Mouse (Mus musculus): ENCODE results near the gene Gm20605. TPM values are rescaled to one million over a fixed set of nuclear protein-coding genes. Genes with fewer than 3 reads are reported as not detected.
A peak's percentile ranks its signal among the peaks of the same experiment; 100 is the strongest.
"Not testable (repeated sequence)": the region's sequence is repeated elsewhere in the genome, so short reads cannot be mapped to it uniquely, and the experiment has no call there.

Gene Gm20605
- total RNA-seq, 2 experiments from 2014 or later, result 3.9 to 4.9 TPM

GRCm38 (mm10) chr5:137610548-137611244 is 18.3 kb upstream of the Gm20605 start:
- intact Hi-C loops (cut with DNase I), result no loop called here
- DNase-seq, result peak; percentile 72 to 79

- intact Hi-C loops (cut with DNase I), result no loop called here
- peak; percentile 59 to 71 for DNase-seq
Observed at GRCm38 (mm10) chr5:137611245-137611602, 17.8 kb upstream of the Gm20605 start.

GRCm38 (mm10) chr5:137613076-137613475 is 15.9 kb upstream of the Gm20605 start:
- DNase-seq, result peak in 1 of 2 experiments; percentile 11
- intact Hi-C loops (cut with DNase I), result no loop called here

- DNase-seq, result peak in 1 of 2 experiments; percentile 27
- intact Hi-C loops (cut with DNase I), result no loop called here
Observed at GRCm38 (mm10) chr5:137613550-137613949, 15.4 kb upstream of the Gm20605 start, which contains the start of gene Pcolce. Gene Pcolce (minus strand): TSS chr5:137613784.

- DNase-seq; intact Hi-C loops (cut with DNase I): not testable (repeated sequence)
Observed at GRCm38 (mm10) chr5:137614921-137615320, 14.1 kb upstream of the Gm20605 start.

- no peak for DNase-seq
- intact Hi-C loops (cut with DNase I), result no loop called here
Observed at GRCm38 (mm10) chr5:137615347-137615746, 13.6 kb upstream of the Gm20605 start.

GRCm38 (mm10) chr5:137623937-137624530 is 4.9 kb upstream of the Gm20605 start:
- intact Hi-C loops (cut with DNase I), result no loop called here
- no peak for DNase-seq

GRCm38 (mm10) chr5:137627991-137628390 is 984 bp upstream of the Gm20605 start:
- intact Hi-C loops (cut with DNase I), result loop anchor here (1.0 to 5.0 kb wide), 2 partner anchors 27 to 41 kb away; partner anchors contain the start of gene Mospd3
- no peak for DNase-seq

- DNase-seq, result no peak
- intact Hi-C loops (cut with DNase I), result loop anchor here (5.0 kb wide), 1 partner anchor 42 kb away; no protein-coding TSS in a partner anchor
Observed at GRCm38 (mm10) chr5:137629306-137629721, 339 bp downstream of the Gm20605 start.

- intact Hi-C loops (cut with DNase I), result loop anchor here (5.0 kb wide), 1 partner anchor 43 kb away; no protein-coding TSS in a partner anchor
- DNase-seq, result no peak
Observed at GRCm38 (mm10) chr5:137629906-137630545, 1.1 kb downstream of the Gm20605 start.

GRCm38 (mm10) chr5:137630602-137631001 is 1.6 kb downstream of the Gm20605 start:
- DNase-seq, result peak; percentile 40 to 53

GRCm38 (mm10) chr5:137631171-137631570 is 2.2 kb downstream of the Gm20605 start:
- intact Hi-C loops (cut with DNase I), result no loop called here
- DNase-seq, result peak; percentile 42 to 58

More at GRCm38 (mm10) chr5:137630602-137631001, 1.6 kb downstream of the Gm20605 start:
- intact Hi-C loops (cut with DNase I), result no loop called here

- intact Hi-C loops (cut with DNase I), result no loop called here
- DNase-seq, result no peak
Observed at GRCm38 (mm10) chr5:137631591-137631990, 2.6 kb downstream of the Gm20605 start.

- no peak for DNase-seq
- intact Hi-C loops (cut with DNase I), result no loop called here
Observed at GRCm38 (mm10) chr5:137633397-137634084, 4.6 kb downstream of the Gm20605 start.

GRCm38 (mm10) chr5:137639472-137639871 is 10.5 kb downstream of the Gm20605 start:
- intact Hi-C loops (cut with DNase I), result no loop called here
- DNase-seq, result no peak

- intact Hi-C loops (cut with DNase I), result no loop called here
- peak in 1 of 2 experiments; percentile 44 for DNase-seq
Observed at GRCm38 (mm10) chr5:137641054-137641453, 12.1 kb downstream of the Gm20605 start, which contains the start of gene Sap25. Gene Sap25 (plus strand): TSS chr5:137641334.

- DNase-seq, result no peak
Observed at GRCm38 (mm10) chr5:137642886-137643285, 13.9 kb downstream of the Gm20605 start.

GRCm38 (mm10) chr5:137644484-137644883 is 15.5 kb downstream of the Gm20605 start:
- intact Hi-C loops (cut with DNase I), result no loop called here
- DNase-seq, result no peak

More at GRCm38 (mm10) chr5:137642886-137643285, 13.9 kb downstream of the Gm20605 start:
- intact Hi-C loops (cut with DNase I), result no loop called here

GRCm38 (mm10) chr5:137645091-137645651 is 16.2 kb downstream of the Gm20605 start:
- DNase-seq, result no peak
- intact Hi-C loops (cut with DNase I), result no loop called here

- peak in 1 of 2 experiments; percentile 37 for DNase-seq
- intact Hi-C loops (cut with DNase I), result no loop called here
Observed at GRCm38 (mm10) chr5:137645652-137646091, 16.7 kb downstream of the Gm20605 start, which contains the start of gene Irs3. Gene Irs3 (minus strand): TSS chr5:137645714.
